Mouse (Mus musculus): ENCODE measurements around the gene Kdm5a. TPM values are rescaled to one million over a fixed set of nuclear protein-coding genes. Genes with fewer than 3 reads are reported as not detected.

Kdm5a gene
- 10 to 100 TPM; 42.8 to 46.2 TPM for total RNA-seq (2021)
- polyA plus RNA-seq (2012; rRNA removed): 1.0 TPM in 2 replicates
- long read RNA-seq, partial matches to known transcripts: 4 of 4 reads
- long read RNA-seq, other reads (novel, unspliced or antisense): 0 of 4 reads

GRCm38 (mm10) chr6:120363688-120364522 lies at the start of gene Kdm5a, which contains the start of gene Ccdc77:
Gene Kdm5a, plus strand, starts transcription at chr6:120364124.
Gene Ccdc77, minus strand, starts transcription at chr6:120364374.
- peak; percentile 95 for DNase-seq

GRCm38 (mm10) chr6:120318303-120318940 lies 45.5 kb upstream of the Kdm5a start:
- no peak for DNase-seq

- DNase-seq: no peak
Measured at GRCm38 (mm10) chr6:120319129-120319528, 44.8 kb upstream of the Kdm5a start.

GRCm38 (mm10) chr6:120320369-120320768 lies 43.6 kb upstream of the Kdm5a start:
- no peak for DNase-seq

- DNase-seq: peak; percentile 46
Measured at GRCm38 (mm10) chr6:120324295-120324927, 39.5 kb upstream of the Kdm5a start.

GRCm38 (mm10) chr6:120332351-120332750 lies 31.6 kb upstream of the Kdm5a start:
- no peak for DNase-seq

- DNase-seq: no peak
Measured at GRCm38 (mm10) chr6:120343992-120344391, 19.9 kb upstream of the Kdm5a start.

GRCm38 (mm10) chr6:120349018-120349417 lies 14.9 kb upstream of the Kdm5a start:
- no peak for DNase-seq

GRCm38 (mm10) chr6:120356478-120356877 lies 7.4 kb upstream of the Kdm5a start:
- DNase-seq: no peak

- DNase-seq: peak; percentile 91
Measured at GRCm38 (mm10) chr6:120356951-120357945, 6.7 kb upstream of the Kdm5a start.

- no peak for DNase-seq
Measured at GRCm38 (mm10) chr6:120362124-120362523, 1.8 kb upstream of the Kdm5a start.

GRCm38 (mm10) chr6:120362774-120363687 lies 893 bp upstream of the Kdm5a start:
- DNase-seq: no peak

GRCm38 (mm10) chr6:120364523-120364905 lies 590 bp downstream of the Kdm5a start:
- DNase-seq: no peak

- DNase-seq: peak; percentile 8
Measured at GRCm38 (mm10) chr6:120365051-120365450, 1.1 kb downstream of the Kdm5a start.

GRCm38 (mm10) chr6:120376736-120377135 lies 12.8 kb downstream of the Kdm5a start:
- DNase-seq: no peak

- no peak for DNase-seq
Measured at GRCm38 (mm10) chr6:120390054-120390453, 26.1 kb downstream of the Kdm5a start.

GRCm38 (mm10) chr6:120392811-120393210 lies 28.9 kb downstream of the Kdm5a start:
- no peak for DNase-seq

- DNase-seq: peak; percentile 50
Measured at GRCm38 (mm10) chr6:120395622-120396345, 31.9 kb downstream of the Kdm5a start.

- DNase-seq: peak; percentile 70
Measured at GRCm38 (mm10) chr6:120403936-120404335, 40.0 kb downstream of the Kdm5a start.
